Mouse (Mus musculus) hindbrain, embryonic 15.5 days (tissue): ENCODE results near the gene Grip1. TPM values are rescaled to one million over a fixed set of nuclear protein-coding genes. Genes with fewer than 3 reads are reported as not detected.

Experiments
- ATAC-seq: fragments of 200-750 bp; cut with Nextera tagmentation; 2 replicates; pipeline ENCODE4 v1.8.0; 2017; ENCODE audit warnings: low read depth, moderate number of reproducible peaks, moderate TSS enrichment; ENCODE audit not compliant: low FRiP score
- H3K27ac ChIP-seq: fragments of 300-500 bp; sonication (generic); replicated peaks from 2 replicates; pipeline ENCODE4 v1.5.1; 2015; ENCODE audit warnings: mild to moderate bottlenecking, inconsistent platforms
- H3K27me3 ChIP-seq: fragments of 300-500 bp; sonication (generic); 2 replicates; pipeline ENCODE4 v1.6.1; 2015; ENCODE audit warnings: control low read depth, inconsistent platforms
- H3K36me3 ChIP-seq: fragments of 300-500 bp; sonication (generic); 2 replicates; pipeline ENCODE4 v1.6.1; 2015; ENCODE audit warnings: control low read depth, inconsistent platforms
- H3K4me1 ChIP-seq: fragments of 300-500 bp; sonication (generic); replicated peaks from 2 replicates; pipeline ENCODE4 v1.6.1; 2015; ENCODE audit warnings: control low read depth, inconsistent platforms
- H3K4me2 ChIP-seq: fragments of 300-500 bp; sonication (generic); 2 replicates; pipeline ENCODE4 v1.6.1; 2015; ENCODE audit warnings: moderate library complexity, mild to moderate bottlenecking, inconsistent platforms
- H3K4me3 ChIP-seq: fragments of 300-500 bp; sonication (generic); 2 replicates; pipeline ENCODE4 v1.5.1; 2015; ENCODE audit warnings: mild to moderate bottlenecking, inconsistent platforms
- H3K9ac ChIP-seq: fragments of 300-500 bp; sonication (generic); 2 replicates; pipeline ENCODE4 v1.6.1; 2015; ENCODE audit warnings: inconsistent platforms
- H3K9me3 ChIP-seq: fragments of 300-500 bp; sonication (generic); 2 replicates; pipeline ENCODE4 v1.6.1; 2016; ENCODE audit warnings: control low read depth, inconsistent platforms
- WGBS: fragments of 180-500 bp; shearing (Covaris S2); methylation state at CpG from one replicate; pipeline ENCODE4 v1.1.7; 2015; 5-methylcytosine and 5-hydroxymethylcytosine counted together
- polyA plus RNA-seq: library from polyadenylated mRNA; unstranded; fragments of >200 nt; fragmentation: Nextera tagmentation; extraction: Ambion mirVana; gene quantifications from 2 replicates; pipeline ENCODE4 v1.2.1, GENCODE M21; 2015

The Grip1 gene
- polyA plus RNA-seq, 1 experiment from 2014 or later, result 17.3 TPM

- H3K4me3 ChIP-seq, result no peak overlapping the region
- 79% methylated on average over 6 of the region's 6 CpGs for WGBS
- no peaks in the 10 kb centered on the region for H3K36me3 ChIP-seq
- no peaks in the 10 kb centered on the region for H3K27me3 ChIP-seq
- ATAC-seq, result no peak
- no peak overlapping the region for H3K27ac ChIP-seq
- no peaks in the 10 kb centered on the region for H3K9me3 ChIP-seq
- no peak overlapping the region for H3K4me2 ChIP-seq
- no peaks in the 10 kb centered on the region for H3K4me1 ChIP-seq
- H3K9ac ChIP-seq, result no peak overlapping the region
Observed at GRCm38 (mm10) chr10:119584666-119585065, 131.0 kb downstream of the Grip1 start.

- H3K9me3 ChIP-seq, result no peaks in the 10 kb centered on the region
- no peak overlapping the region for H3K9ac ChIP-seq
- no peak overlapping the region for H3K4me2 ChIP-seq
- ATAC-seq, result no peak
- no peaks in the 10 kb centered on the region for H3K27me3 ChIP-seq
- 83% methylated on average over 3 of the region's 3 CpGs for WGBS
- no peak overlapping the region for H3K27ac ChIP-seq
- no peaks in the 10 kb centered on the region for H3K4me1 ChIP-seq
- H3K4me3 ChIP-seq, result no peak overlapping the region
- no peaks in the 10 kb centered on the region for H3K36me3 ChIP-seq
Observed at GRCm38 (mm10) chr10:119586976-119587375, 133.3 kb downstream of the Grip1 start.

GRCm38 (mm10) chr10:119596822-119597221 lies 143.2 kb downstream of the Grip1 start:
- H3K9ac ChIP-seq, result no peak overlapping the region
- no peak for ATAC-seq
- H3K4me1 ChIP-seq, result no peaks in the 10 kb centered on the region
- H3K4me3 ChIP-seq, result no peak overlapping the region
- H3K27me3 ChIP-seq, result no peaks in the 10 kb centered on the region
- H3K36me3 ChIP-seq, result no peaks in the 10 kb centered on the region
- no peaks in the 10 kb centered on the region for H3K9me3 ChIP-seq
- 85% methylated on average over 5 of the region's 5 CpGs for WGBS
- no peak overlapping the region for H3K27ac ChIP-seq
- H3K4me2 ChIP-seq, result no peak overlapping the region

GRCm38 (mm10) chr10:119607501-119607900 lies 153.9 kb downstream of the Grip1 start:
- H3K4me1 ChIP-seq, result no peaks in the 10 kb centered on the region
- no peaks in the 10 kb centered on the region for H3K9me3 ChIP-seq
- ATAC-seq, result no peak
- H3K9ac ChIP-seq, result no peak overlapping the region
- WGBS, result 90% methylated on average over 6 of the region's 6 CpGs
- no peaks in the 10 kb centered on the region for H3K36me3 ChIP-seq
- no peak overlapping the region for H3K27ac ChIP-seq
- no peak overlapping the region for H3K4me2 ChIP-seq
- no peaks in the 10 kb centered on the region for H3K27me3 ChIP-seq
- no peak overlapping the region for H3K4me3 ChIP-seq

GRCm38 (mm10) chr10:119608998-119609397 lies 155.4 kb downstream of the Grip1 start:
- Histone ChIP-seq H3K9me3 (no peaks in the 10 kb centered on the region), H3K27ac (no peak overlapping the region), H3K36me3 (no peaks in the 10 kb centered on the region), H3K9ac (no peak overlapping the region), H3K4me2 (no peak overlapping the region), H3K27me3 (no peaks in the 10 kb centered on the region), H3K4me1 (no peaks in the 10 kb centered on the region), H3K4me3 (no peak overlapping the region)
- no peak for ATAC-seq
- WGBS, result 95% methylated on average over 7 of the region's 7 CpGs

- H3K9ac ChIP-seq, result no peak overlapping the region
- no peaks in the 10 kb centered on the region for H3K9me3 ChIP-seq
- H3K27ac ChIP-seq, result no peak overlapping the region
- no peaks in the 10 kb centered on the region for H3K27me3 ChIP-seq
- H3K4me1 ChIP-seq, result peaks cover 9% of the 10 kb centered on the region
- WGBS, result 67% methylated on average over 9 of the region's 9 CpGs
- no peak overlapping the region for H3K4me3 ChIP-seq
- no peak for ATAC-seq
- no peaks in the 10 kb centered on the region for H3K36me3 ChIP-seq
- no peak overlapping the region for H3K4me2 ChIP-seq
Observed at GRCm38 (mm10) chr10:119610279-119610895, 156.8 kb downstream of the Grip1 start.

- no peaks in the 10 kb centered on the region for H3K27me3 ChIP-seq
- H3K9ac ChIP-seq, result no peak overlapping the region
- H3K9me3 ChIP-seq, result no peaks in the 10 kb centered on the region
- H3K36me3 ChIP-seq, result no peaks in the 10 kb centered on the region
- no peak overlapping the region for H3K27ac ChIP-seq
- H3K4me1 ChIP-seq, result peaks cover 17% of the 10 kb centered on the region
- WGBS, result 80% methylated on average over 5 of the region's 5 CpGs
- ATAC-seq, result no peak
- no peak overlapping the region for H3K4me3 ChIP-seq
- no peak overlapping the region for H3K4me2 ChIP-seq
Observed at GRCm38 (mm10) chr10:119612034-119612433, 158.4 kb downstream of the Grip1 start.

GRCm38 (mm10) chr10:119614726-119615125 lies 161.1 kb downstream of the Grip1 start:
- 46% methylated on average over 7 of the region's 7 CpGs for WGBS
- ATAC-seq, result no peak
- peaks cover 17% of the 10 kb centered on the region for H3K4me1 ChIP-seq

GRCm38 (mm10) chr10:119615240-119615885 lies 161.7 kb downstream of the Grip1 start:
- ATAC-seq, result peak; percentile 85
- Histone ChIP-seq H3K36me3 (no peaks in the 10 kb centered on the region), H3K27ac (peak overlapping the region; percentile 5; the same call in 1 of the 2 replicates), H3K9ac (no peak overlapping the region), H3K4me1 (peaks cover 17% of the 10 kb centered on the region), H3K4me3 (no peak overlapping the region), H3K9me3 (no peaks in the 10 kb centered on the region), H3K4me2 (0 out of 2 replicates have a peak overlapping the region, but pooled peaks have one; percentile 27), H3K27me3 (no peaks in the 10 kb centered on the region)
- 70% methylated on average over 14 of the region's 14 CpGs for WGBS

More at GRCm38 (mm10) chr10:119614726-119615125, 161.1 kb downstream of the Grip1 start:
- no peaks in the 10 kb centered on the region for H3K9me3 ChIP-seq
- H3K27me3 ChIP-seq, result no peaks in the 10 kb centered on the region
- no peak overlapping the region for H3K9ac ChIP-seq
- H3K4me3 ChIP-seq, result no peak overlapping the region
- peak overlapping the region; percentile 27; the same call in 1 of the 2 replicates for H3K4me2 ChIP-seq
- no peak overlapping the region; the same call in 1 of the 2 replicates for H3K27ac ChIP-seq
- H3K36me3 ChIP-seq, result no peaks in the 10 kb centered on the region

GRCm38 (mm10) chr10:119616078-119616477 lies 162.4 kb downstream of the Grip1 start:
- no peak overlapping the region for H3K9ac ChIP-seq
- H3K36me3 ChIP-seq, result no peaks in the 10 kb centered on the region
- H3K9me3 ChIP-seq, result no peaks in the 10 kb centered on the region
- no peak overlapping the region for H3K4me3 ChIP-seq
- ATAC-seq, result no peak
- H3K4me1 ChIP-seq, result peaks cover 17% of the 10 kb centered on the region
- no peaks in the 10 kb centered on the region for H3K27me3 ChIP-seq
- 72% methylated on average over 3 of the region's 3 CpGs for WGBS
- H3K4me2 ChIP-seq, result no peak overlapping the region
- no peak overlapping the region for H3K27ac ChIP-seq

GRCm38 (mm10) chr10:119628656-119629055 lies 175.0 kb downstream of the Grip1 start:
- Histone ChIP-seq H3K4me1 (peaks cover 3% of the 10 kb centered on the region; the same call in 1 of the 2 replicates), H3K4me2 (no peak overlapping the region), H3K27me3 (no peaks in the 10 kb centered on the region), H3K27ac (no peak overlapping the region), H3K36me3 (no peaks in the 10 kb centered on the region), H3K9me3 (no peaks in the 10 kb centered on the region), H3K9ac (no peak overlapping the region), H3K4me3 (no peak overlapping the region)
- ATAC-seq, result no peak
- WGBS, result 83% methylated on average over 4 of the region's 4 CpGs

GRCm38 (mm10) chr10:119630401-119630800 lies 176.8 kb downstream of the Grip1 start:
- no peak overlapping the region for H3K4me3 ChIP-seq
- no peak overlapping the region for H3K27ac ChIP-seq
- WGBS, result 77% methylated on average over 5 of the region's 5 CpGs
- no peak overlapping the region for H3K4me2 ChIP-seq
- ATAC-seq, result no peak
- H3K9ac ChIP-seq, result no peak overlapping the region
- H3K4me1 ChIP-seq, result peaks cover 3% of the 10 kb centered on the region; the same call in 1 of the 2 replicates
- no peaks in the 10 kb centered on the region for H3K27me3 ChIP-seq
- no peaks in the 10 kb centered on the region for H3K9me3 ChIP-seq
- H3K36me3 ChIP-seq, result no peaks in the 10 kb centered on the region
